Mouse (Mus musculus) layer of hippocampus, adult 9-10 months (tissue): ENCODE results near the gene Gm27021.

ENCODE experiments used
- DNase-seq: peaks from one replicate; pipeline ENCODE4 v3.0.0; 2022; ENCODE audit warnings: low spot score

The Gm27021 gene

GRCm38 (mm10) chr8:120566681-120567080, 101.2 kb downstream of the Gm27021 start:
- no peak for DNase-seq

DNA sequence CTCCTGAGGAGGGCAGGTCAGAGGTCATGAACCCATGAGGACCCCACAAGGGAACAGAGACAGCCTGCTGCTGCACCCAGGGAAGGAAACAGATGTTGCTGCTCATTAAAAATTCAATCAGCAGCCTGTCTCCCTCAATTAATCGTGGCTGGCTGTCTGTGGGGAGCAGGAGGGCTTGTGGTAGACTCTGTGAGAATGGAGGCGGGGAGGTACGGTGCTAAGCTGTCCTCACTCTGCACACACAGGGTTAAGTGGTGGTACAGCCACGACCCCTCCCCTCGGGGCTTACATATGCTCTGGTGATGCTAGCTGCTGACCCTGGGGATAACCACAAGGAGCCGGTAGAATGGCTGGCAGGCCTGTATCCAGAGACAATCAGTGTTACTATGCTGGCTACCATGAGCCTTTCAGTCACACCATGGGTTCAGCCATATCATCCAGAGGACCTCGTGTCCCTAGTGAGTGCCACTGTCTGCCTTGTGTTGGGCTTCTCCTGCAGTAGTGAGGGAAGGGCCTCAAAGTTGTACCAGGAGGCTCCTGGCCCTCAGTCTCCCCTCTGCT, 102.6 kb downstream of the Gm27021 start:
- no peak for DNase-seq

- DNase-seq, result peak; percentile 63
Observed at GRCm38 (mm10) chr8:120563851-120564837, 103.7 kb downstream of the Gm27021 start.

- DNase-seq, result no peak
Observed at GRCm38 (mm10) chr8:120563348-120563724, 104.5 kb downstream of the Gm27021 start.

DNA sequence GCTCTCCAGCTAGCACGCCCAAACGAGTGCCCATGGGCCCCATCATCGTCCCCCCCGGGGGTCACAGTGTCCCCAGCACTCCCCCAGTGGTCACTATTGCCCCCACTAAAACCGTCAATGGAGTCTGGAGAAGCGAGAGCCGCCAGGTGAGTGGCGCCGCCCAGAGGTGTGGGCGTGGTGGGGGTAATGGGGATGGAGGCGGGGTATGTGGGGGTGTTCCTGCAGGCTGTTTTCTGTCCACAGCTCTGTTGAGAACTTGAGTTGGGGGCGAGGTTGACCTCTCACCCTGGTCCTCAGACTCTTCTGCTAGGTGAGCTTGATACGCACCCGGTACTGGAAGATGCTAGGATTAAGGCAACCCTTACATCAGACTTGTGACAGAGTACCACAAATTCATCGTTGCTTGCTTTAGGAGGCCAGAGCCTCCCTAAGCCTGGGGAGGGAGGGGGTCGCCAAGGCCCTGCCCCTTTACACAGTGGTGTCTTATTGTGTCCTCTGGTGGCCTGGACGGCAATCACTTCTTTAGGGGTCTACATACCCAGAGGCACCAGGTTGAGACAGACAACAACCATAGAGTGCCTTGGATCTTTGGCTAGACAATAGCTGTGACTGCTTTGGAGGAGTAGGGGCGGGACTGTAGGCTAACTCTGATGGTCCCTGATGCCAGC, 105.1 kb downstream of the Gm27021 start:
- no peak for DNase-seq

- DNase-seq, result no peak
Observed at GRCm38 (mm10) chr8:120561539-120562435, 106.1 kb downstream of the Gm27021 start.

DNA sequence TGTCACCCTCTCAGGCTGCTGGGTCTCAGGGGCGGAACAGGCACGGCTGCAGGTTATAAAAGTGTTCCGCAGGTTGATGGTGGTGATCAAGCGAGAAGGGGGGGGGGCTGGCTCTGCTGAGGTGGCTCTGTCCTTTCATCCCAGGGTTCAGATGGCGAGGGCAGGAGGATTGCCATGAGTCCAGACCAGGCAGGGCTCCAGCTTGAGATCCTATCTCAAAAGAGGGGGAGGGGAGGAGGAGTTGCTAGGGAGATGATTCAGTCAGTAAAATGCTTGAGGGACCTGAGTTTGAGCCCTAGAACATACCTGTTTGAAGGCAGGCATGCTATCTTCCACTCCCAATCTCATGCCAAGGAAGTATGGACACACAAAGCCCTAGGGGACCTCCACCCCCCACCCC, 107.3 kb downstream of the Gm27021 start:
- no peak for DNase-seq

GRCm38 (mm10) chr8:120559654-120560053, 108.2 kb downstream of the Gm27021 start:
- no peak for DNase-seq
